ENCODE assay signal across 8 mouse cellular contexts in genomic region chr9:62857719-62858261, GRCm38 (mm10). TPM values are rescaled to one million over a fixed set of nuclear protein-coding genes. Genes with fewer than 3 reads are reported as not detected.
DNase-seq lines count a peak whose midpoint lies in the region; ATAC-seq lines count a peak whose summit lies in the region.

TSS of gene Calml4 (plus strand) at chr9:62858080.

- no peaks in the 10 kb centered on the region for H3K9me3 ChIP-seq in liver, embryonic 12.5 days (replicated peaks)
- H3K9me3 ChIP-seq in hindbrain, embryonic 15.5 days = no peaks in the 10 kb centered on the region
- H3K9me3 ChIP-seq in liver, embryonic 11.5 days (ENCODE audit: control insufficient read depth, low read length) = no peaks in the 10 kb centered on the region
- H3K9me3 ChIP-seq in neural tube, embryonic 12.5 days = no peaks in the 10 kb centered on the region

- no peak within 1 kb of the TSS for H3K9ac ChIP-seq in liver, embryonic 12.5 days
- H3K9ac ChIP-seq in hindbrain, embryonic 15.5 days = no peak within 1 kb of the TSS
- H3K9ac ChIP-seq in liver, embryonic 11.5 days (ENCODE audit: low read depth, low read length) = no peak within 1 kb of the TSS
- H3K9ac ChIP-seq in neural tube, embryonic 12.5 days = no peak within 1 kb of the TSS

- no peak within 1 kb of the TSS for H3K4me2 ChIP-seq in liver, embryonic 12.5 days
- peak within 1 kb of the TSS; percentile 3; the same call in 1 of the 2 replicates for H3K4me2 ChIP-seq in hindbrain, embryonic 15.5 days
- no peak within 1 kb of the TSS for H3K4me2 ChIP-seq in liver, embryonic 11.5 days
- H3K4me2 ChIP-seq in neural tube, embryonic 12.5 days (replicated peaks) = peak within 1 kb of the TSS; percentile 25

- H3K4me3 ChIP-seq in liver, embryonic 12.5 days = no peak within 1 kb of the TSS
- H3K4me3 ChIP-seq in hindbrain, embryonic 15.5 days = no peak within 1 kb of the TSS
- H3K4me3 ChIP-seq in liver, embryonic 11.5 days (ENCODE audit: low read depth, low read length) = no peak within 1 kb of the TSS
- no peak within 1 kb of the TSS for H3K4me3 ChIP-seq in neural tube, embryonic 12.5 days

- no peak within 1 kb of the TSS for H3K27ac ChIP-seq in liver, embryonic 12.5 days
- peak within 1 kb of the TSS; percentile 38 for H3K27ac ChIP-seq in hindbrain, embryonic 15.5 days (replicated peaks)
- H3K27ac ChIP-seq in liver, embryonic 11.5 days (ENCODE audit: low read depth, low read length) = peak within 1 kb of the TSS; percentile 19; the same call in 1 of the 2 replicates
- no peak within 1 kb of the TSS for H3K27ac ChIP-seq in neural tube, embryonic 12.5 days

- no peaks in the 10 kb centered on the region for H3K36me3 ChIP-seq in liver, embryonic 12.5 days
- no peaks in the 10 kb centered on the region for H3K36me3 ChIP-seq in hindbrain, embryonic 15.5 days
- no peaks in the 10 kb centered on the region for H3K36me3 ChIP-seq in liver, embryonic 11.5 days (ENCODE audit: control insufficient read depth, insufficient read depth, low read length)
- H3K36me3 ChIP-seq in neural tube, embryonic 12.5 days = no peaks in the 10 kb centered on the region

- DNase-seq in liver = peak; percentile 49
- peak; percentile 91 for DNase-seq in gastrocnemius, adult 18-20 months (ENCODE audit: low spot score)
- DNase-seq in liver, embryonic 11.5 days (ENCODE audit: low spot score) = no peak
- DNase-seq in frontal cortex, postnatal 25 days (ENCODE audit: low spot score in 2 of 2) = no peak

- peaks cover 12% of the 10 kb centered on the region for H3K4me1 ChIP-seq in liver, embryonic 12.5 days
- H3K4me1 ChIP-seq in hindbrain, embryonic 15.5 days (replicated peaks) = peaks cover 16% of the 10 kb centered on the region; the same call in 1 of the 2 replicates
- peaks cover 17% of the 10 kb centered on the region for H3K4me1 ChIP-seq in liver, embryonic 11.5 days (replicated peaks; ENCODE audit: control insufficient read depth, insufficient read depth, low read length)
- H3K4me1 ChIP-seq in neural tube, embryonic 12.5 days = peaks cover 22% of the 10 kb centered on the region

- ATAC-seq in liver, embryonic 12.5 days = no peak
- ATAC-seq in hindbrain, embryonic 15.5 days (ENCODE audit: low FRiP score, low read depth) = peak; percentile 30; the same call in 1 of the 2 replicates
- no peak for ATAC-seq in liver, embryonic 11.5 days (replicated peaks; ENCODE audit: low FRiP score)
- peak; percentile 68 for ATAC-seq in neural tube, embryonic 12.5 days (ENCODE audit: low FRiP score, low read depth)
- ATAC-seq in frontal cortex, adult (ENCODE audit: low TSS enrichment) = no peak

- 66% methylated on average over 20 of the region's 20 CpGs for WGBS in liver, embryonic 12.5 days (ENCODE audit: insufficient replicate concordance)
- WGBS in hindbrain, embryonic 15.5 days = 50% methylated on average over 20 of the region's 20 CpGs
- 60% methylated on average over 20 of the region's 20 CpGs for WGBS in liver, embryonic 11.5 days
- WGBS in neural tube, embryonic 12.5 days = 35% methylated on average over 20 of the region's 20 CpGs

- H3K27me3 ChIP-seq in liver, embryonic 12.5 days (replicated peaks) = no peaks in the 10 kb centered on the region
- H3K27me3 ChIP-seq in hindbrain, embryonic 15.5 days = no peaks in the 10 kb centered on the region
- H3K27me3 ChIP-seq in liver, embryonic 11.5 days (replicated peaks; ENCODE audit: control insufficient read depth, insufficient read depth, low read length) = no peaks in the 10 kb centered on the region
- H3K27me3 ChIP-seq in neural tube, embryonic 12.5 days (replicated peaks) = no peaks in the 10 kb centered on the region

RNA-seq across cellular contexts. Expression of gene Calml4, which starts in this region (rescaled TPM):
- 1.2 and 2.7 TPM in 2 replicates for polyA plus RNA-seq in liver, embryonic 12.5 days (2016; fragmentation: Nextera tagmentation; extraction: Ambion mirVana)
- total RNA-seq in gastrocnemius, adult 18-20 months (2021) = 1 to 10 TPM; 1.2 to 1.3 TPM
- 15.4 and 19.5 TPM in 2 replicates for polyA plus RNA-seq in hindbrain, embryonic 15.5 days (2015; fragmentation: Nextera tagmentation; extraction: Ambion mirVana)
- polyA plus RNA-seq in liver, embryonic 11.5 days (2014; fragmentation: Nextera tagmentation; extraction: Ambion mirVana) = 1.8 and 2.6 TPM in 2 replicates
- 2.0 and 3.5 TPM in 2 replicates for polyA plus RNA-seq in neural tube, embryonic 12.5 days (2016; fragmentation: Nextera tagmentation; extraction: Ambion mirVana)

Comparison
In these comparisons a context has a peak if more than half of its experiments do, and no peak if none do; other contexts are left out.
1. DNase-seq: peak in liver (single experiment) and gastrocnemius, adult 18-20 months (single experiment); none in liver, embryonic 11.5 days (single experiment) and frontal cortex, postnatal 25 days (0 of 2).
2. H3K27ac ChIP-seq: peak in hindbrain, embryonic 15.5 days (single experiment) and liver, embryonic 11.5 days (single experiment); none in liver, embryonic 12.5 days (single experiment) and neural tube, embryonic 12.5 days (single experiment).
3. ATAC-seq: peak in hindbrain, embryonic 15.5 days (single experiment) and neural tube, embryonic 12.5 days (single experiment); none in liver, embryonic 12.5 days (single experiment), liver, embryonic 11.5 days (single experiment) and frontal cortex, adult (single experiment).
4. H3K4me2 ChIP-seq: peak in hindbrain, embryonic 15.5 days (single experiment) and neural tube, embryonic 12.5 days (single experiment); none in liver, embryonic 12.5 days (single experiment) and liver, embryonic 11.5 days (single experiment).